ENCODE assay signal across 16 mouse cellular contexts in genomic region chr1:37407228-37407627, GRCm38 (mm10).
"Had no signal": no experiment of that assay in that cellular context is flagged by ENCODE, and none has a peak within 500 bp of the region (broad histone marks: within the 10 kb centered on the region; RNA-seq: fewer than 3 reads in every experiment).

No protein-coding gene starts in this region.

- H3K4me3 ChIP-seq: neural tube, embryonic 13.5 days; neural tube, embryonic 15.5 days; stomach, embryonic 15.5 days had no signal

- H3K27ac ChIP-seq: neural tube, embryonic 13.5 days; neural tube, embryonic 15.5 days; stomach, embryonic 15.5 days; stomach, postnatal 0 days had no signal

- H3K36me3 ChIP-seq: stomach, embryonic 15.5 days had no signal

- DNase-seq: retina, postnatal 1 day; right cerebral cortex, adult 18-20 months; right cerebral cortex, postnatal 14 days; right cerebral cortex, postnatal 25 days; right cerebral cortex, postnatal 4 days; spleen, adult 18-20 months; thymus, adult 18-20 months; thymus, adult 2 months; thymus, postnatal 14 days; thymus, postnatal 25 days; thymus, postnatal 36 days; thymus, postnatal 4 days had no signal

- H3K9ac ChIP-seq: neural tube, embryonic 13.5 days; neural tube, embryonic 15.5 days; stomach, embryonic 15.5 days had no signal

- H3K4me1 ChIP-seq: neural tube, embryonic 13.5 days; neural tube, embryonic 15.5 days; stomach, embryonic 15.5 days had no signal

- H3K27me3 ChIP-seq: neural tube, embryonic 13.5 days; neural tube, embryonic 15.5 days; stomach, embryonic 15.5 days had no signal

- H3K9me3 ChIP-seq: neural tube, embryonic 13.5 days; neural tube, embryonic 15.5 days; stomach, embryonic 15.5 days had no signal

- H3K4me2 ChIP-seq: neural tube, embryonic 13.5 days; neural tube, embryonic 15.5 days; stomach, embryonic 15.5 days had no signal
